Mouse (Mus musculus) left cerebral cortex, postnatal 10 days (tissue): ENCODE measurements around the gene Fam117a. TPM values are rescaled to one million over a fixed set of nuclear protein-coding genes. Genes with fewer than 3 reads are reported as not detected.

ENCODE experiments used
- total RNA-seq, 2 experiments: library from RNA; stranded (reverse); gene quantifications; 2 replicates each; pipeline ENCODE4 v1.2.3; 2021

Gene Fam117a
- total RNA-seq, 2 experiments from 2014 or later: 2.9 TPM

Other genes starting within 250 kb of the Fam117a start
- gene Dlx3, start 216.9 kb upstream of the Fam117a start, total RNA-seq: not detected
- not detected for gene Dlx4, start 190.8 kb upstream of the Fam117a start, total RNA-seq
- gene Tac4, start 75.5 kb upstream of the Fam117a start, total RNA-seq: not detected
- gene Kat7, start 26.8 kb upstream of the Fam117a start, total RNA-seq: 10 to 100 TPM; 59.1 to 60.9 TPM
- gene Slc35b1, start 47.7 kb downstream of the Fam117a start, total RNA-seq: 10 to 100 TPM; 78.8 to 79.4 TPM
- 100 to 1,000 TPM; 140 to 143 TPM for gene Spop, start 77.1 kb downstream of the Fam117a start, total RNA-seq
- 10 to 100 TPM; 35.6 to 41.7 TPM for gene Nxph3, start 177.6 kb downstream of the Fam117a start, total RNA-seq